Mouse (Mus musculus) CD4-positive, CD25-positive, alpha-beta regulatory T cell (primary cell): ENCODE measurements around the gene Ylpm1. TPM values are rescaled to one million over a fixed set of nuclear protein-coding genes. Genes with fewer than 3 reads are reported as not detected.

Source experiments
- polyA plus RNA-seq: library from polyadenylated mRNA; unstranded; fragments of 100-300 nt; shearing (Covaris generic); gene quantifications from one replicate; pipeline ENCODE4 v1.2.1, GENCODE M21; 2017

Gene Ylpm1
- polyA plus RNA-seq: 35.2 TPM

GRCm38 (mm10) chr12:84996083-84996496, at the start of gene Ylpm1:
Gene Ylpm1, plus strand, starts transcription at chr12:84996321.

GRCm38 (mm10) chr12:84970428-84971096, 25.6 kb upstream of the Ylpm1 start, which contains the start of the genes Fcf1 and Arel1:
Gene Fcf1, plus strand, starts transcription at chr12:84970897.
Gene Arel1, minus strand, starts transcription at chr12:84970900.

DNA sequence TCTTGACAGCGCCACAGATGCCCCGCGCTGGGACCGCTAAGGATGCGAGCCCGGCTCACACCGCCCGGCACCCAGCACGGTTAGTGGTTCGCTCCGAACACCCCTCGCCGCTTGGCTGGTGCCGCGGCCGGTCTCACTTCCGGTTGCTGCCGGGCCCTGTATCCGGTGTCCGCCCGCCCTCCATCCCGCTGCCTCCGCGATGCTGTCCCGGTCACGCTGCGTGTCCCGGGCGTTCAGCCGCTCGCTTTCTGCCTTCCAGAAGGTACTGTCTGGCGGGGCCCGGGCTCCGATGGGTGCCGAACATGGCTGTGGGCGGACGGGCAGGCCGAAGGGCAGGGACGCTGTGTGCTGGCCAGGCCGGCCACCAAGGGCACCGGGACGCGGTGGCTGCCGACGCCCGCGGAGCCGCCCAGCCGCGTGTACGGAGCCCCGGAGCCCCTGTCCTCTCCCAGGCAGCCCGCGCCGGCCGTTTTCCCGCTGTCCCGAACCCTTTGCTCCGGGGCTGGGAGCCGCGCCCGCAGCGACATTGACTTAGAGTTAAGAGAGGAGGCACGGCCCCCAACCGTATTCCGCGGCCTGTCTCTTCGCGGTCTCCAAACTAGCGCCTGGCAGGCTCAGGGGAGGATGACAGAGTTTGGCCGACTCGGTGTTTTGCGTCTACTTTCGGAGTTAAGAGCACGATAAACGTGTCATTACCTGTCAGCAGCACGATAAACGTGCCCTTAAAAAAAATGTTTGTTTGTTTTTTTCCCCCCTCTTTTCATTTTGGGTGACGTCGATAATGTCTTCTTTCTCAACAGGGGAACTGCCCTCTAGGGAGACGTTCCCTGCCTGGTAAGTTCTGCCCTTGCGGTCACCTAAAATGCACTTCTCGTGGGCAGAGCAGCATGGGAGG, 114.8 kb downstream of the Ylpm1 start, which contains the start of the genes Prox2 and Dlst:
Gene Prox2, minus strand, starts transcription at position 62 of the 895 bp plus-strand sequence.
Gene Dlst, plus strand, starts transcription at position 136 of the 895 bp plus-strand sequence.

Other genes starting within 250 kb of the Ylpm1 start
- gene Npc2, start 223.2 kb upstream of the Ylpm1 start, polyA plus RNA-seq: 104 TPM
- 113 TPM for gene Isca2, start 223.1 kb upstream of the Ylpm1 start, polyA plus RNA-seq
- 0.23 TPM for gene Ltbp2, start 119.8 kb upstream of the Ylpm1 start, polyA plus RNA-seq
- 124 TPM for gene Fcf1, start 25.4 kb upstream of the Ylpm1 start, polyA plus RNA-seq
- gene Arel1, start 25.4 kb upstream of the Ylpm1 start, polyA plus RNA-seq: 40.6 TPM
- 6.1 TPM for gene Prox2, start 114.4 kb downstream of the Ylpm1 start, polyA plus RNA-seq
- 97.0 TPM for gene Dlst, start 114.5 kb downstream of the Ylpm1 start, polyA plus RNA-seq
- 1.3 TPM for gene Rps6kl1, start 154.9 kb downstream of the Ylpm1 start, polyA plus RNA-seq
- gene Pgf, start 181.5 kb downstream of the Ylpm1 start, polyA plus RNA-seq: 0.11 TPM
- gene Eif2b2, start 223.2 kb downstream of the Ylpm1 start, polyA plus RNA-seq: 108 TPM